Mouse (Mus musculus) midbrain, embryonic 16.5 days (tissue): ENCODE measurements around the gene Rpl36al. TPM values are rescaled to one million over a fixed set of nuclear protein-coding genes. Genes with fewer than 3 reads are reported as not detected.
"Not testable (repeated sequence)": the region's sequence is repeated elsewhere in the genome, so short reads cannot be mapped to it uniquely, and the experiment has no call there.

Experiments used
- ATAC-seq: fragments of 200-750 bp; cut with Nextera tagmentation; 2 replicates; pipeline ENCODE4 v1.8.0; 2017; ENCODE audit warnings: moderate TSS enrichment
- H3K27ac ChIP-seq: fragments of 300-500 bp; sonication (generic); 2 replicates; pipeline ENCODE4 v1.5.1; 2014; ENCODE audit warnings: mild to moderate bottlenecking, low read length, mixed read lengths
- H3K27me3 ChIP-seq: fragments of 300-500 bp; sonication (generic); 2 replicates; pipeline ENCODE4 v1.6.1; 2014; ENCODE audit warnings: low read depth, low read length, mixed read lengths; ENCODE audit not compliant: control insufficient read depth, insufficient read depth
- H3K36me3 ChIP-seq: fragments of 300-500 bp; sonication (generic); 2 replicates; pipeline ENCODE4 v1.6.1; 2014; ENCODE audit warnings: mild to moderate bottlenecking, low read length, moderate library complexity, mixed read lengths; ENCODE audit not compliant: control insufficient read depth, insufficient read depth
- H3K4me1 ChIP-seq: fragments of 300-500 bp; sonication (generic); 2 replicates; pipeline ENCODE4 v1.6.1; 2014; ENCODE audit warnings: mild to moderate bottlenecking, low read length, mixed read lengths; ENCODE audit not compliant: control insufficient read depth, insufficient read depth
- H3K4me2 ChIP-seq: fragments of 300-500 bp; sonication (generic); 2 replicates; pipeline ENCODE4 v1.6.1; 2014; ENCODE audit warnings: mild to moderate bottlenecking, low read length, mixed read lengths
- H3K4me3 ChIP-seq: fragments of 300-500 bp; sonication (generic); 2 replicates; pipeline ENCODE4 v1.5.1; 2014; ENCODE audit warnings: low read depth, mild to moderate bottlenecking, low read length, moderate library complexity, mixed read lengths
- H3K9ac ChIP-seq: fragments of 300-500 bp; sonication (generic); 2 replicates; pipeline ENCODE4 v1.6.1; 2014; ENCODE audit warnings: low read depth, low read length, mixed read lengths
- H3K9me3 ChIP-seq: fragments of 300-500 bp; sonication (generic); replicated peaks from 2 replicates; pipeline ENCODE4 v1.6.1; 2014; ENCODE audit warnings: mild to moderate bottlenecking, low read length, mixed read lengths; ENCODE audit not compliant: control insufficient read depth, poor library complexity, severe bottlenecking
- WGBS: fragments of 180-500 bp; shearing (Covaris S2); extraction: QIAGEN DNeasy Blood & Tissue Kit; methylation state at CpG from one replicate; pipeline ENCODE4 v1.1.7; 2014; 5-methylcytosine and 5-hydroxymethylcytosine counted together
- polyA plus RNA-seq: library from polyadenylated mRNA; unstranded; fragments of >200 nt; fragmentation: Nextera tagmentation; extraction: Ambion mirVana; gene quantifications from 2 replicates; pipeline ENCODE4 v1.2.1, GENCODE M21; 2015

The Rpl36al gene
- polyA plus RNA-seq, 1 experiment from 2014 or later: 286 TPM

GRCm38 (mm10) chr12:69166861-69167581, 16.9 kb downstream of the Rpl36al start:
- WGBS: 72% methylated on average over 8 of the region's 8 CpGs
- not testable (repeated sequence) for ATAC-seq

GRCm38 (mm10) chr12:69164904-69165303, 19.0 kb downstream of the Rpl36al start:
- ATAC-seq: no peak
- Histone ChIP-seq H3K9me3 (no peaks in the 10 kb centered on the region), H3K4me3 (no peak overlapping the region), H3K9ac (no peak overlapping the region), H3K27ac (no peak overlapping the region), H3K36me3 (no peaks in the 10 kb centered on the region), H3K27me3 (no peaks in the 10 kb centered on the region), H3K4me1 (peaks cover 8% of the 10 kb centered on the region), H3K4me2 (no peak overlapping the region)
- 64% methylated on average over 3 of the region's 3 CpGs for WGBS

More at GRCm38 (mm10) chr12:69166861-69167581, 16.9 kb downstream of the Rpl36al start:
- not testable (repeated sequence) for H3K9me3 ChIP-seq, H3K4me2 ChIP-seq, H3K36me3 ChIP-seq, H3K27ac ChIP-seq, H3K27me3 ChIP-seq, H3K4me1 ChIP-seq, H3K9ac ChIP-seq, H3K4me3 ChIP-seq

- not testable (repeated sequence) for H3K36me3 ChIP-seq, H3K9me3 ChIP-seq, H3K4me1 ChIP-seq, H3K27me3 ChIP-seq, H3K4me2 ChIP-seq, H3K4me3 ChIP-seq, H3K27ac ChIP-seq, ATAC-seq, H3K9ac ChIP-seq
- WGBS: 90% methylated on average over 4 of the region's 4 CpGs
These were observed 20.3 kb downstream of the Rpl36al start for GRCm38 (mm10) chr12:69163586-69163985.

GRCm38 (mm10) chr12:69160677-69161076, 23.2 kb downstream of the Rpl36al start:
- not testable (repeated sequence) for H3K36me3 ChIP-seq, H3K9ac ChIP-seq, H3K4me2 ChIP-seq, H3K27ac ChIP-seq, H3K9me3 ChIP-seq, H3K4me3 ChIP-seq, H3K27me3 ChIP-seq, ATAC-seq
- WGBS: 81% methylated on average over 2 of the region's 2 CpGs
- H3K4me1 ChIP-seq: peaks cover 12% of the 10 kb centered on the region

GRCm38 (mm10) chr12:69159578-69159940, 24.3 kb downstream of the Rpl36al start:
- 0 out of 2 replicates have a peak, but pooled peaks have one; percentile 2 for ATAC-seq
- Histone ChIP-seq H3K27me3 (no peaks in the 10 kb centered on the region), H3K4me2 (peak overlapping the region; percentile 34), H3K9ac (no peak overlapping the region), H3K4me3 (peak overlapping the region; percentile 72), H3K4me1 (peaks cover 12% of the 10 kb centered on the region), H3K27ac (no peak overlapping the region), H3K36me3 (peaks cover 6% of the 10 kb centered on the region; the same call in 1 of the 2 replicates), H3K9me3 (no peaks in the 10 kb centered on the region)
- 4% methylated on average over 9 of the region's 9 CpGs for WGBS

- ATAC-seq: peak; percentile 99
- not testable (repeated sequence) for H3K9me3 ChIP-seq, H3K36me3 ChIP-seq, H3K27me3 ChIP-seq
- WGBS: under 1% methylated on average over 54 of the region's 68 CpGs
- Histone ChIP-seq H3K4me1 (peaks cover 12% of the 10 kb centered on the region), H3K4me3 (peak within 1 kb of the TSS; percentile 72), H3K27ac (peak within 1 kb of the TSS; percentile 93), H3K4me2 (peak within 1 kb of the TSS; percentile 83), H3K9ac (peak within 1 kb of the TSS; percentile 87)
These were observed 24.9 kb downstream of the Rpl36al start, which contains the start of gene Rps29 for GRCm38 (mm10) chr12:69158765-69159577. Gene Rps29, minus strand, starts transcription at chr12:69159186.

GRCm38 (mm10) chr12:69158366-69158764, 25.5 kb downstream of the Rpl36al start:
- Histone ChIP-seq H3K4me3 (peak overlapping the region; percentile 72), H3K27ac (peak overlapping the region; percentile 93), H3K4me2 (peak overlapping the region; percentile 83), H3K9me3 (no peaks in the 10 kb centered on the region), H3K36me3 (peaks cover 6% of the 10 kb centered on the region; the same call in 1 of the 2 replicates), H3K9ac (peak overlapping the region; percentile 87), H3K4me1 (peaks cover 12% of the 10 kb centered on the region), H3K27me3 (no peaks in the 10 kb centered on the region)
- WGBS: under 1% methylated on average over 19 of the region's 19 CpGs
- ATAC-seq: no peak

GRCm38 (mm10) chr12:69157107-69157506, 26.8 kb downstream of the Rpl36al start:
- WGBS: 100% methylated on average over 2 of the region's 2 CpGs
- H3K27ac ChIP-seq: no peak overlapping the region
- H3K9me3 ChIP-seq: no peaks in the 10 kb centered on the region
- no peak overlapping the region for H3K4me3 ChIP-seq
- no peak overlapping the region for H3K4me2 ChIP-seq
- H3K36me3 ChIP-seq: peaks cover 6% of the 10 kb centered on the region; the same call in 1 of the 2 replicates
- H3K9ac ChIP-seq: no peak overlapping the region
- no peaks in the 10 kb centered on the region for H3K27me3 ChIP-seq
- ATAC-seq: no peak
- peaks cover 12% of the 10 kb centered on the region for H3K4me1 ChIP-seq

GRCm38 (mm10) chr12:69156436-69156835, 27.4 kb downstream of the Rpl36al start:
- H3K27ac ChIP-seq: no peak overlapping the region
- no peak overlapping the region for H3K4me2 ChIP-seq
- peaks cover 12% of the 10 kb centered on the region for H3K4me1 ChIP-seq
- ATAC-seq: no peak
- 88% methylated on average over 4 of the region's 4 CpGs for WGBS
- H3K27me3 ChIP-seq: no peaks in the 10 kb centered on the region
- no peak overlapping the region for H3K4me3 ChIP-seq
- H3K9me3 ChIP-seq: no peaks in the 10 kb centered on the region
- no peak overlapping the region for H3K9ac ChIP-seq
- H3K36me3 ChIP-seq: peaks cover 6% of the 10 kb centered on the region; the same call in 1 of the 2 replicates
